Mouse (Mus musculus) E14TG2a.4 (cell line): Measurements from ENCODE around the gene Ovol3.

Experiments used
- CTCF ChIP-seq: conservative IDR thresholded peaks from 2 replicates; pipeline ENCODE4 v1.5.1; 2014; ENCODE audit warnings: low read length
- NANOG ChIP-seq: IDR thresholded peaks from 2 replicates; pipeline ENCODE4 v1.6.1; 2014; ENCODE audit warnings: borderline replicate concordance, low read length, mixed read lengths
- POU5F1 ChIP-seq: IDR thresholded peaks from 2 replicates; pipeline ENCODE4 v1.6.1; 2014; ENCODE audit warnings: low read length, borderline replicate concordance

- TF ChIP-seq CTCF (no peak), POU5F1 (no peak), NANOG (no peak)
Measured at GRCm38 (mm10) chr7:30251956-30252954, 16.7 kb upstream of the Ovol3 start.
